Mouse (Mus musculus): ENCODE measurements around the gene BC049730. TPM values are rescaled to one million over a fixed set of nuclear protein-coding genes. Genes with fewer than 3 reads are reported as not detected.
A peak's percentile ranks its signal among the peaks of the same experiment; 100 is the strongest.

BC049730 gene
- total RNA-seq (2014; rRNA removed) (not detected in 2 replicates), polyA plus RNA-seq (2015; fragmentation: Nextera tagmentation; extraction: Ambion mirVana) (not detected in 2 replicates)

DNA sequence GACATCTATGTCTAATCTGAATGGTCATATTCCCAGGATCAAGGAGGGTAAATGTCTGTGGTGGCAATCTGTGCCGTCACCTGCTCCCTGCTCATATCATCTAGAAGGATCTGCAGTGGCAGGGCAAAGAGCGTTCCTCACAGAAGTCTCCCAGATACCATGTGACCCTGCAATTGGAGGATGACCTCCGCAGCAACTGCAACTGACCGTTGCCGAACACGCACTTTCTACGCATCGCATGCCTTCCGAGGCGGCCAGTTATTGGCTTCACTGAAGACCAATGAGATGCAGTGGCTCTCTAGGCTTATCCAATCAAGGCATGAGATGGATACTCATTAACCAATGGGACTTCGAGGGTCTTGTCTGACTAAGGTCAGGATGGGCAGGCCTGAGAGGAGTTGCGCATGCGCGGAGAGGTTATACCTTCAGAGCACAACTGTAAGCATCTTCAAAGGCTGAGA, at the start of gene BC049730:
Gene BC049730, plus strand, starts transcription at position 411 of the 461 bp plus-strand sequence.
- Histone ChIP-seq H3K4me1 (ENCODE audit: insufficient read depth) (no peaks in the 10 kb centered on the region), H3K4me3 (ENCODE audit: low read depth, low read length) (no peak within 1 kb of the TSS), H3K4me2 (ENCODE audit: low read depth) (no peak within 1 kb of the TSS), H3K9ac (no peak within 1 kb of the TSS), H3K27me3 (ENCODE audit: insufficient read depth, low read length) (no peaks in the 10 kb centered on the region), H3K36me3 (ENCODE audit: insufficient read depth) (no peaks in the 10 kb centered on the region), H3K9me3 (ENCODE audit: low read length) (no peaks in the 10 kb centered on the region), H3K27ac (ENCODE audit: low read depth, low read length) (no peak within 1 kb of the TSS)
- WGBS, result 95% methylated on average over 14 of the region's 14 CpGs
- TF ChIP-seq CTCF (IDR thresholded peaks at IDR 0.05; ENCODE audit: low read depth), result no peak
- ATAC-seq (no peak), DNase-seq (no peak)

DNA sequence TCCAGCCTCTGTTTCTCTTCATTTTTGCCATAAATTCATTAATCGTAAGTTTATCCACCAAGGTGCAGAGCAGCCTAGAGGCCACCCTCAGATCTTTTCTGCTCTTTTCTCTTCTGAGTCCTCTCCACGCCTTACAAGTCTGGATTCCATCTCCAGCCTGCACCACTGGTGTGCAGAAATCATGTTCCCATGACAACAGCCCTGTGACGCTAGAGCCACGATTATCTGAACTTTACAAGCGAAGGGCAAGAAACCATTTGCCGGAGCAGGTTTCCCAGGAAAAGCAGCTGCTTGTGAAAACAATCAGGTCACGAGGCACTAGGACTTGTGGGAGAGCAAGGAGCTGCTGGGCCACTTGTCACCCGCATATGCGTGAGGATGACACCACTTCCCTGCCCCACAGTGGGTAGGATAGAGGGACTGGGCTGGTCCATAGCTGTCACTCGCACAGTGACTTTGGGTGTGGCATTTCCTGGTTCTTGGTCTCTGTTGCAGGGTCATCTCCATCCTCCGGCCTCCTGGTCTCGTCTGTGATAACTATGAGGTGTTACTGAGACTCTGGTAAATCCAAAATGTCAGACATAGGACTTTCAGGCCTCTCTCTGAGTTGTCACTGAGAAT, 49.2 kb upstream of the BC049730 start:
- DNase-seq (peak; percentile 28), ATAC-seq (peak; percentile 74)

GRCm38 (mm10) chr7:24661118-24661904, 47.7 kb upstream of the BC049730 start:
- DNase-seq, result no peak
- H3K4me3 ChIP-seq (ENCODE audit: low read depth, low read length), result no peak overlapping the region
- no peaks in the 10 kb centered on the region for H3K27me3 ChIP-seq (ENCODE audit: insufficient read depth, low read length)
- no peak overlapping the region for H3K9ac ChIP-seq
- no peak for ATAC-seq
- WGBS, result 78% methylated on average over 17 of the region's 17 CpGs
- H3K9me3 ChIP-seq (ENCODE audit: low read length), result no peaks in the 10 kb centered on the region
- H3K4me2 ChIP-seq (ENCODE audit: low read depth), result no peak overlapping the region
- H3K4me1 ChIP-seq (ENCODE audit: insufficient read depth), result no peaks in the 10 kb centered on the region
- no peak overlapping the region for H3K27ac ChIP-seq (ENCODE audit: low read depth, low read length)
- no peaks in the 10 kb centered on the region for H3K36me3 ChIP-seq (ENCODE audit: insufficient read depth)
- TF ChIP-seq CTCF (IDR thresholded peaks at IDR 0.05; ENCODE audit: low read depth), result no peak

More for the DNA sequence above, 49.2 kb upstream of the BC049730 start:
- Histone ChIP-seq H3K27me3 (ENCODE audit: insufficient read depth, low read length) (no peaks in the 10 kb centered on the region), H3K4me1 (ENCODE audit: insufficient read depth) (no peaks in the 10 kb centered on the region), H3K27ac (ENCODE audit: low read depth, low read length) (no peak overlapping the region), H3K4me3 (ENCODE audit: low read depth, low read length) (no peak overlapping the region), H3K9me3 (ENCODE audit: low read length) (no peaks in the 10 kb centered on the region), H3K36me3 (ENCODE audit: insufficient read depth) (no peaks in the 10 kb centered on the region), H3K4me2 (ENCODE audit: low read depth) (no peak overlapping the region), H3K9ac (no peak overlapping the region)
- TF ChIP-seq CTCF (IDR thresholded peaks at IDR 0.05; ENCODE audit: low read depth), result no peak
- 68% methylated on average over 12 of the region's 12 CpGs for WGBS

GRCm38 (mm10) chr7:24662575-24662974, 46.5 kb upstream of the BC049730 start:
- no peak overlapping the region for H3K9ac ChIP-seq
- H3K4me3 ChIP-seq (ENCODE audit: low read depth, low read length), result no peak overlapping the region
- no peaks in the 10 kb centered on the region for H3K36me3 ChIP-seq (ENCODE audit: insufficient read depth)
- H3K27ac ChIP-seq (ENCODE audit: low read depth, low read length), result no peak overlapping the region
- H3K9me3 ChIP-seq (ENCODE audit: low read length), result no peaks in the 10 kb centered on the region
- DNase-seq (peak; percentile 87), ATAC-seq (peak; percentile 81)
- no peaks in the 10 kb centered on the region for H3K27me3 ChIP-seq (ENCODE audit: insufficient read depth, low read length)
- no peak overlapping the region for H3K4me2 ChIP-seq (ENCODE audit: low read depth)
- WGBS, result 10% methylated on average over 8 of the region's 8 CpGs
- H3K4me1 ChIP-seq (ENCODE audit: insufficient read depth), result no peaks in the 10 kb centered on the region
- TF ChIP-seq CTCF (IDR thresholded peaks at IDR 0.05; ENCODE audit: low read depth), result peak; percentile 96

DNA sequence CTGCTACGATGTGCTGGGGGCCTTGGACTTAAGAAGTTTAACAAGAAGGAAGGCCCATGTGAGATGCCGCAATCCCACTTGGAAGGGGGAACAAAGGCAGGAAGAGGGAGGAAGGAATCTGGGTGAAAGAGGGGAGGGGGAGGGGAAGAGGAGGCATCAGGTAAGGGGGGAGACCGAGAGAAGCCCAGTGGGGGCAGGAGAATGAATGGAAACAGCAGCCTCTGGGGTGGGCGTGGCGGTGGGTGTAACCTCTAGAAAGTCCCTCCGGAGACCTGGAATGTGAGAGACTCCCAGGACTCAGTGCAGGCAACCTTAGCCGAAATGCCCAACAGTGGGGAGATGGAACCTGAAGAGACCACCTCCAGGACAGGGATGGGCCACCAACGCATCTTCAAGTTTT, 44.7 kb upstream of the BC049730 start:
- ATAC-seq, result no peak
- H3K4me3 ChIP-seq (ENCODE audit: low read depth, low read length), result no peak overlapping the region
- WGBS, result 40% methylated on average over 8 of the region's 8 CpGs

DNA sequence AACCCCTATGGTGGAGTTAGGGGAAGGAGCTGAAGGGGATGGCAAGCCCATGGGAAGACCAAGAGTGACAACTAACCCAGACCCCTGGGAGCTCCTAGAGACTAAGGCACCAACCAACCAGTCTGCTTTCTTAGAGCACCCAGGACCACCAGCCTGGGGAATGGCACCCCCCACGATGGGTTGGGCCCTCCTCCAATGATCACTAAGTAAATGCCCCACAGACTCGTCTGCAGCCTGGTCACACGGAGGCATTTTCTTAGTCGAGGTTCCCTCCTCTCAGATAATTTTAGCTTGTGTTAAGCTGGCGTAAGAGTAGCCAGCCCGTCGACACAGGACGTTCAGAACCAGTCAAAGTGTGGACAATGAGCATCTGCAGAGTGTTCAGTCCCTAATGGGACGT, 44.1 kb upstream of the BC049730 start:
- Histone ChIP-seq H3K36me3 (ENCODE audit: insufficient read depth) (no peaks in the 10 kb centered on the region), H3K27me3 (ENCODE audit: insufficient read depth, low read length) (no peaks in the 10 kb centered on the region), H3K9me3 (ENCODE audit: low read length) (no peaks in the 10 kb centered on the region), H3K4me3 (ENCODE audit: low read depth, low read length) (no peak overlapping the region), H3K4me1 (ENCODE audit: insufficient read depth) (no peaks in the 10 kb centered on the region), H3K9ac (no peak overlapping the region), H3K4me2 (ENCODE audit: low read depth) (no peak overlapping the region), H3K27ac (ENCODE audit: low read depth, low read length) (no peak overlapping the region)
- DNase-seq (no peak), ATAC-seq (no peak)
- no peak for TF ChIP-seq CTCF (IDR thresholded peaks at IDR 0.05; ENCODE audit: low read depth)
- 81% methylated on average over 9 of the region's 9 CpGs for WGBS

More for the DNA sequence above, 44.7 kb upstream of the BC049730 start:
- no peak overlapping the region for H3K9ac ChIP-seq
- no peaks in the 10 kb centered on the region for H3K9me3 ChIP-seq (ENCODE audit: low read length)
- H3K27ac ChIP-seq (ENCODE audit: low read depth, low read length), result no peak overlapping the region
- H3K4me1 ChIP-seq (ENCODE audit: insufficient read depth), result no peaks in the 10 kb centered on the region
- H3K27me3 ChIP-seq (ENCODE audit: insufficient read depth, low read length), result no peaks in the 10 kb centered on the region
- no peak for DNase-seq
- no peak overlapping the region for H3K4me2 ChIP-seq (ENCODE audit: low read depth)
- H3K36me3 ChIP-seq (ENCODE audit: insufficient read depth), result no peaks in the 10 kb centered on the region
- no peak for TF ChIP-seq CTCF (IDR thresholded peaks at IDR 0.05; ENCODE audit: low read depth)

GRCm38 (mm10) chr7:24671944-24672439, 37.0 kb upstream of the BC049730 start:
- H3K4me2 ChIP-seq (ENCODE audit: low read depth), result no peak overlapping the region
- no peak overlapping the region for H3K27ac ChIP-seq (ENCODE audit: low read depth, low read length)
- 93% methylated on average over 23 of the region's 23 CpGs for WGBS
- DNase-seq (no peak), ATAC-seq (no peak)
- no peaks in the 10 kb centered on the region for H3K27me3 ChIP-seq (ENCODE audit: insufficient read depth, low read length)
- no peak overlapping the region for H3K4me3 ChIP-seq (ENCODE audit: low read depth, low read length)
- H3K9ac ChIP-seq, result no peak overlapping the region
- H3K36me3 ChIP-seq (ENCODE audit: insufficient read depth), result no peaks in the 10 kb centered on the region
- no peak for TF ChIP-seq CTCF (IDR thresholded peaks at IDR 0.05; ENCODE audit: low read depth)
- H3K9me3 ChIP-seq (ENCODE audit: low read length), result no peaks in the 10 kb centered on the region
- no peaks in the 10 kb centered on the region for H3K4me1 ChIP-seq (ENCODE audit: insufficient read depth)

Measured in forebrain, postnatal 0 days (tissue).